In the genomic region with DNA sequence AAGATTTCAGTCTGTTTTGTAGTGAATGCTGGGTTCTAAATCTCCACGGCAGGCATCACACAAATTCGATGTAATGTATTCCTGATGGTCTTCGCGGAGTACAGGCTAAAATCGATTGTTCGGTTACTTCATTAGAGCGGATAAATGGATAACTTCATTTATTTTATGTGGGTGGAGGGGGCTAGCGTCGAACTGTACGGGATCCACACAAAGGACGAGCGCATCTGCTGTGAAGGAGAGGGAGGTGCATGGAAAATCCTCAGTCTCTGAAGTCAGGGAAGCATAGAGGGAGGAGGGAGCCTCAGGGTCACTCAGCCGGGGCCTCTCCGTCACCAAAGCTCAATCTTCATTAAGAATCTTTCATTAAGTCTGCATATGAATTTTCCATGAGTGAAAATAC, we compare ENCODE assay signal across 27 mouse cellular contexts.
A peak's percentile ranks its signal among the peaks of the same experiment; 100 is the strongest.
DNase-seq lines count a peak whose midpoint lies in the region; ATAC-seq and TF ChIP-seq lines count a peak whose summit lies in the region.
"Had no signal": no experiment of that assay in that cellular context is flagged by ENCODE, and none has a peak within 500 bp of the region (broad histone marks: within the 10 kb centered on the region; RNA-seq: fewer than 3 reads in every experiment).

No protein-coding gene starts in this region.

- no peak overlapping the region for H3K9ac ChIP-seq in hindbrain, postnatal 0 days (replicated peaks; ENCODE audit: low read length)
- no peak overlapping the region for H3K9ac ChIP-seq in midbrain, embryonic 15.5 days
- H3K9ac ChIP-seq in midbrain, postnatal 0 days (replicated peaks; ENCODE audit: low read length, poor library complexity, severe bottlenecking), result no peak overlapping the region
- H3K9ac ChIP-seq in hindbrain, embryonic 15.5 days, result no peak overlapping the region
- H3K9ac ChIP-seq: forebrain, embryonic 12.5 days; heart, embryonic 12.5 days; liver, embryonic 15.5 days; lung, embryonic 15.5 days; stomach, embryonic 15.5 days had no signal

- intact Hi-C loops in left cerebral cortex, postnatal 4 days (cut with DNase I), result no loop called here

- TF ChIP-seq CTCF in hindbrain, postnatal 0 days (IDR thresholded peaks at IDR 0.05; ENCODE audit: low read depth), result no peak
- no peak for TF ChIP-seq CTCF in midbrain, postnatal 0 days (IDR thresholded peaks at IDR 0.05)

- 69% methylated on average over 14 of the region's 14 CpGs for WGBS in hindbrain, embryonic 10.5 days
- 48% methylated on average over 14 of the region's 14 CpGs for WGBS in hindbrain, postnatal 0 days
- WGBS in midbrain, embryonic 15.5 days, result 45% methylated on average over 14 of the region's 14 CpGs
- 41% methylated on average over 14 of the region's 14 CpGs for WGBS in midbrain, postnatal 0 days
- 38% methylated on average over 14 of the region's 14 CpGs for WGBS in hindbrain, embryonic 15.5 days

- ATAC-seq in hindbrain, postnatal 0 days, result no peak
- 0 out of 2 replicates have a peak, but pooled peaks have one; percentile 37 for ATAC-seq in midbrain, embryonic 15.5 days (replicated peaks)
- ATAC-seq in midbrain, postnatal 0 days (ENCODE audit: low FRiP score), result no peak
- ATAC-seq in hindbrain, embryonic 15.5 days (ENCODE audit: low FRiP score, low read depth), result peak; percentile 21; the same call in 1 of the 2 replicates
- ATAC-seq: intestine, postnatal 0 days had no signal

- H3K27me3 ChIP-seq in hindbrain, embryonic 10.5 days (ENCODE audit: insufficient read depth, poor library complexity, severe bottlenecking), result no peaks in the 10 kb centered on the region
- H3K27me3 ChIP-seq in hindbrain, postnatal 0 days (ENCODE audit: insufficient read depth, low read length), result no peaks in the 10 kb centered on the region
- H3K27me3 ChIP-seq in midbrain, embryonic 15.5 days (replicated peaks), result no peaks in the 10 kb centered on the region
- no peaks in the 10 kb centered on the region for H3K27me3 ChIP-seq in midbrain, postnatal 0 days (ENCODE audit: insufficient read depth, low read length)
- no peaks in the 10 kb centered on the region for H3K27me3 ChIP-seq in hindbrain, embryonic 15.5 days
- H3K27me3 ChIP-seq: CH12.LX; forebrain, embryonic 12.5 days; heart, embryonic 12.5 days; liver, embryonic 15.5 days; lung, embryonic 15.5 days; stomach, embryonic 15.5 days had no signal

- no peak overlapping the region for H3K4me3 ChIP-seq in hindbrain, embryonic 10.5 days
- H3K4me3 ChIP-seq in hindbrain, postnatal 0 days (ENCODE audit: low read length), result no peak overlapping the region
- H3K4me3 ChIP-seq in midbrain, embryonic 15.5 days, result no peak overlapping the region
- no peak overlapping the region for H3K4me3 ChIP-seq in midbrain, postnatal 0 days (ENCODE audit: low read depth, low read length)
- no peak overlapping the region for H3K4me3 ChIP-seq in hindbrain, embryonic 15.5 days
- H3K4me3 ChIP-seq: forebrain, embryonic 12.5 days; heart, embryonic 12.5 days; left cerebral cortex, adult 2 months; limb, embryonic 10.5 days; liver, embryonic 15.5 days; lung, embryonic 15.5 days; stomach, embryonic 15.5 days had no signal

- H3K27ac ChIP-seq in hindbrain, embryonic 10.5 days, result peak overlapping the region; percentile 56
- H3K27ac ChIP-seq in hindbrain, postnatal 0 days, result no peak overlapping the region
- no peak overlapping the region for H3K27ac ChIP-seq in midbrain, embryonic 15.5 days
- no peak overlapping the region for H3K27ac ChIP-seq in midbrain, postnatal 0 days (ENCODE audit: low read depth, low read length)
- H3K27ac ChIP-seq in hindbrain, embryonic 15.5 days (replicated peaks), result 0 out of 2 replicates have a peak overlapping the region, but pooled peaks have one; percentile 49
- H3K27ac ChIP-seq: forebrain, embryonic 12.5 days; left cerebral cortex, adult 2 months; limb, embryonic 10.5 days; liver, embryonic 15.5 days; lung, embryonic 15.5 days; stomach, embryonic 15.5 days had no signal

- no peak for DNase-seq in hindbrain, embryonic 10.5 days (ENCODE audit: low spot score)
- no peak for DNase-seq in hindbrain, postnatal 0 days (ENCODE audit: low spot score)
- no peak for DNase-seq in midbrain, postnatal 0 days (ENCODE audit: low spot score)
- DNase-seq in left cerebral cortex, postnatal 4 days, result no peak
- DNase-seq in urinary bladder, postnatal 10 days (ENCODE audit: low spot score), result no peak
- DNase-seq: adrenal gland, adult 2 months; B cell, adult 2 months; cerebellum, adult 11 months; cerebellum, postnatal 14 days; gastrocnemius, postnatal 10 days; heart, postnatal 10 days; kidney, postnatal 4 days; liver; lung, postnatal 4 days; thymus, postnatal 25 days had no signal

- H3K9me3 ChIP-seq in hindbrain, embryonic 10.5 days, result no peaks in the 10 kb centered on the region
- H3K9me3 ChIP-seq in hindbrain, postnatal 0 days (ENCODE audit: low read length), result no peaks in the 10 kb centered on the region
- no peaks in the 10 kb centered on the region for H3K9me3 ChIP-seq in midbrain, embryonic 15.5 days
- no peaks in the 10 kb centered on the region for H3K9me3 ChIP-seq in midbrain, postnatal 0 days (ENCODE audit: low read length)
- H3K9me3 ChIP-seq in hindbrain, embryonic 15.5 days, result no peaks in the 10 kb centered on the region
- H3K9me3 ChIP-seq: forebrain, embryonic 12.5 days; heart, embryonic 12.5 days; limb, embryonic 10.5 days; liver, embryonic 15.5 days; lung, embryonic 15.5 days; stomach, embryonic 15.5 days had no signal

- no peak overlapping the region for H3K4me2 ChIP-seq in hindbrain, postnatal 0 days (ENCODE audit: low read depth, low read length)
- no peak overlapping the region for H3K4me2 ChIP-seq in midbrain, embryonic 15.5 days
- no peak overlapping the region for H3K4me2 ChIP-seq in midbrain, postnatal 0 days (ENCODE audit: low read depth, low read length, poor library complexity, severe bottlenecking)
- H3K4me2 ChIP-seq in hindbrain, embryonic 15.5 days, result no peak overlapping the region
- H3K4me2 ChIP-seq: forebrain, embryonic 12.5 days; heart, embryonic 12.5 days; liver, embryonic 15.5 days; lung, embryonic 15.5 days; stomach, embryonic 15.5 days had no signal

- peaks cover 41% of the 10 kb centered on the region for H3K4me1 ChIP-seq in hindbrain, embryonic 10.5 days (replicated peaks)
- peaks cover 12% of the 10 kb centered on the region for H3K4me1 ChIP-seq in hindbrain, postnatal 0 days (ENCODE audit: insufficient read depth, low read length)
- H3K4me1 ChIP-seq in midbrain, embryonic 15.5 days, result peaks cover 36% of the 10 kb centered on the region
- H3K4me1 ChIP-seq in midbrain, postnatal 0 days (ENCODE audit: insufficient read depth, low read length), result peaks cover 16% of the 10 kb centered on the region
- peaks cover 62% of the 10 kb centered on the region for H3K4me1 ChIP-seq in hindbrain, embryonic 15.5 days (replicated peaks)
- H3K4me1 ChIP-seq: liver, embryonic 15.5 days; stomach, embryonic 15.5 days had no signal

- H3K36me3 ChIP-seq in hindbrain, embryonic 10.5 days, result no peaks in the 10 kb centered on the region
- H3K36me3 ChIP-seq in hindbrain, postnatal 0 days (ENCODE audit: insufficient read depth, low read length), result no peaks in the 10 kb centered on the region
- no peaks in the 10 kb centered on the region for H3K36me3 ChIP-seq in midbrain, embryonic 15.5 days (replicated peaks)
- no peaks in the 10 kb centered on the region for H3K36me3 ChIP-seq in midbrain, postnatal 0 days (ENCODE audit: insufficient read depth, low read length)
- no peaks in the 10 kb centered on the region for H3K36me3 ChIP-seq in hindbrain, embryonic 15.5 days
- H3K36me3 ChIP-seq: forebrain, embryonic 12.5 days; G1E; heart, embryonic 12.5 days; limb, embryonic 10.5 days; liver, embryonic 15.5 days; lung, embryonic 15.5 days; stomach, embryonic 15.5 days had no signal

Comparison
In these comparisons a context has a peak if more than half of its experiments do, and no peak if none do; other contexts are left out.
1. H3K27ac ChIP-seq: peak in hindbrain, embryonic 10.5 days (single experiment) and hindbrain, embryonic 15.5 days (single experiment); none in hindbrain, postnatal 0 days (single experiment), midbrain, embryonic 15.5 days (single experiment) and midbrain, postnatal 0 days (single experiment).
2. ATAC-seq: peak in midbrain, embryonic 15.5 days (single experiment) and hindbrain, embryonic 15.5 days (single experiment); none in hindbrain, postnatal 0 days (single experiment) and midbrain, postnatal 0 days (single experiment).